Mouse (Mus musculus): ENCODE measurements around the gene Igf1.

DNA sequence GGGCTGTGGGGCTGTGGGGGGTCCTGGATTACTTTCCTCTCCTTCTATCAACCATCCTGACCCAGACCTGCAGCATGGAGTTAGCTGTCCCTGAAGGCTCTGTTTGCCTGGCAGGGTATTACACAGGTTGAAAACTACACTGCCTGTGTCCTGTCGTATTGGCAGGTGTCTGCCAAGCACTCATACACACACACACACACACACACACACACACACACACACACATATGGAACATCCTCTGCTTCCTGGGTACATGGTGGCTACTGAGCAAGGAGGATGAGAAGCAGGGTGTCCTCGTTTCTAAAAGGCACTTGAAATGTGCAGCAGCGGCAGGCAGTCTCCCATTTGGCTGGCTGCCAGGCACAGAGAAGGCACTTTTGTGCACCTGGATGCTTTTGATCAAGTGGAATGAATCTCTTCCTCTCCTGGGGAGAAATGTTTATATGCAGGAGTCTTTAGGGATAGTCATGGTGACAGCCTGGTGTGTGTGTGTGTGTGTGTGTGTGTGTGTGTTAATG lies 44.9 kb upstream of the Igf1 start:
- TF ChIP-seq CTCF (IDR thresholded peaks at IDR 0.05) (no peak), EP300 (IDR thresholded peaks at IDR 0.05) (no peak)
